Mouse (Mus musculus) layer of hippocampus, postnatal 14 days (tissue): Measurements from ENCODE around the gene Agmat. TPM values are rescaled to one million over a fixed set of nuclear protein-coding genes. Genes with fewer than 3 reads are reported as not detected.

ENCODE experiments used
- DNase-seq, 2 experiments: peaks; one replicate each; pipeline ENCODE4 v3.0.0; 2021 to 2022; ENCODE audit warnings: low spot score in 2 of 2, mixed read lengths in 1 of 2
- total RNA-seq, 2 experiments: library from RNA; stranded (reverse); gene quantifications; 2 replicates each; pipeline ENCODE4 v1.2.3; 2021

Agmat gene
- total RNA-seq, 2 experiments from 2014 or later, result not detected

DNA sequence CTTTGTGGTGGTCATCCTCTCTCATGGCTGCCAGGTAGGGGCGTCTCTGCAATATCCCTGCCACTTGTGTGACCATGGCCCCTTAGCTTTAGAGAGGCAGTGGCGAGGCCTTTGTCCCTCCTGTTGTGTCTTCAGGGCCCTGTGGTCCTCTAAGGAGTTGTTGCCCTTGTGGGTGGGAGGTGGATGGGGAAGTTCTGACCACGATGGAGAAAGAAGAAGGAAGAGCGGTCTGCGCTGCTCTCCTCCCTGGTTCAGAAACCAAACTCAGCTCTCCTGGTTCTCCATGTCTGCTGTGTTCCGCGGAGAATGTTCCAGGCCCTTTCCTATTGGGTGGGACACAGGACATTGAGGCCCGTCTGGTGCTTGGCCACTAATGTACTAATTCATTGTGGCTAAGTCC is 59.4 kb downstream of the Agmat start:
- DNase-seq, result no peak

Other genes starting within 250 kb of the Agmat start
- gene Spen, start 208.1 kb upstream of the Agmat start, total RNA-seq, result 10 to 100 TPM; 59.3 to 60.0 TPM
- gene Fblim1, start 140.6 kb upstream of the Agmat start, total RNA-seq, result 1 to 10 TPM; 2.4 TPM
- 1 to 10 TPM in 1 of 2 experiments, under 1 TPM in 1; 0.35 to 1.6 TPM for gene Tmem82, start 128.0 kb upstream of the Agmat start, total RNA-seq
- 1 to 10 TPM; 2.2 to 3.6 TPM for gene Slc25a34, start 122.9 kb upstream of the Agmat start, total RNA-seq
- gene Plekhm2, start 81.8 kb upstream of the Agmat start, total RNA-seq, result 10 to 100 TPM; 47.8 to 55.4 TPM
- under 1 TPM in 1 of 2 experiments, not detected in 1; 0.79 TPM for gene Rsc1a1, start 61.1 kb upstream of the Agmat start, total RNA-seq
- 10 to 100 TPM; 29.4 to 34.0 TPM for gene Ddi2, start 23.3 kb upstream of the Agmat start, total RNA-seq
- 10 to 100 TPM; 29.4 to 33.3 TPM for gene Dnajc16, start 44.3 kb downstream of the Agmat start, total RNA-seq
- 10 to 100 TPM; 23.1 to 23.3 TPM for gene Casp9, start 46.9 kb downstream of the Agmat start, total RNA-seq
- not detected for gene Cela2a, start 79.5 kb downstream of the Agmat start, total RNA-seq
- not detected for gene Ctrc, start 99.7 kb downstream of the Agmat start, total RNA-seq
- gene Efhd2, start 128.2 kb downstream of the Agmat start, total RNA-seq, result 10 to 100 TPM; 55.2 to 60.4 TPM